Mouse (Mus musculus) kidney, adult 2 months (tissue): ENCODE measurements around the gene Pard6b. TPM values are rescaled to one million over a fixed set of nuclear protein-coding genes. Genes with fewer than 3 reads are reported as not detected.

Source experiments
- DNase-seq: peaks from one replicate; pipeline ENCODE4 v3.0.0; 2021
- H3K27ac ChIP-seq: fragments of 200-500 bp; 2 replicates; pipeline ENCODE4 v1.5.1; 2012; ENCODE audit warnings: low read depth, low read length, control low read depth, inconsistent platforms; ENCODE audit not compliant: insufficient read depth
- H3K27me3 ChIP-seq: fragments of 200-500 bp; replicated peaks from 2 replicates; pipeline ENCODE4 v1.6.1; 2012; ENCODE audit warnings: mild to moderate bottlenecking, moderate library complexity, low read length, inconsistent platforms; ENCODE audit not compliant: control insufficient read depth, insufficient read depth
- H3K36me3 ChIP-seq: fragments of 200-500 bp; 2 replicates; pipeline ENCODE4 v1.6.1; 2012; ENCODE audit warnings: mild to moderate bottlenecking, moderate library complexity, low read length, inconsistent platforms; ENCODE audit not compliant: control insufficient read depth, insufficient read depth
- H3K4me1 ChIP-seq: fragments of 200-500 bp; 2 replicates; pipeline ENCODE4 v1.6.1; 2011; ENCODE audit warnings: low read length; ENCODE audit not compliant: control insufficient read depth, insufficient read depth
- H3K4me3 ChIP-seq: fragments of 200-500 bp; 2 replicates; pipeline ENCODE4 v1.5.1; 2011; ENCODE audit warnings: mild to moderate bottlenecking, low read depth, low read length, control low read depth; ENCODE audit not compliant: insufficient read depth
- CTCF ChIP-seq: fragments of 200-500 bp; conservative IDR thresholded peaks from 2 replicates; pipeline ENCODE4 v1.5.1; 2011; ENCODE audit warnings: low read depth, mild to moderate bottlenecking, control low read depth, low read length, moderate library complexity, mixed read lengths; ENCODE audit not compliant: insufficient read depth, insufficient read length
- POLR2A ChIP-seq: fragments of 200-500 bp; IDR thresholded peaks from one replicate; pipeline ENCODE4 v1.6.1; 2011; ENCODE audit warnings: low read depth, low read length, control low read depth
- WGBS: fragments of 180-500 bp; shearing (Covaris S2); methylation state at CpG from one replicate; pipeline ENCODE4 v1.1.7; 2018; 5-methylcytosine and 5-hydroxymethylcytosine counted together
- polyA plus RNA-seq: library from polyadenylated mRNA; depleted of rRNA; stranded (reverse); fragments of >200 nt; gene quantifications from 2 replicates; pipeline ENCODE4 v1.2.3, GENCODE M21; 2012

Gene Pard6b
- polyA plus RNA-seq, 1 experiment = 44.4 TPM

DNA sequence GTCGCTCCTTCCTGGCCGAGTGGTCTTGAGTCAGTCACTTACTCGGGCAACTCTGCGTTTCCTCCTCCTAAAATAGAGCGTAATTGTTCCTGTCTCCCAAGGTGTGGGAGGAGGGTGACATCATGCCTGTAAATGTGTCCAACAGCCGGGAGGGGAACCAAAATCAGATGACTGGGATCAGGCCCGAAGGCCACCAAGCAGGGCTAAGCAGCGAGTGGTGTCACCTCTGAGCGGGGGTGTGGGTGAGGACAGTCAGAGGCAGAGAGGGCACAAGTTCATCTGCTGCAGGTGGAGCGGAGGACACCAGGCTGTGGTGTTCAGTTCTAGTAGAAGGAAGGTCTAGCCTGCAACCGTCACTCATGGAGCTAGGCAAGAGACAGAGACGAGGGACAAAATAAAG is 17.1 kb upstream of the Pard6b start:
- no peak overlapping the region for H3K4me3 ChIP-seq
- WGBS = 82% methylated on average over 12 of the region's 12 CpGs
- no peak for DNase-seq

DNA sequence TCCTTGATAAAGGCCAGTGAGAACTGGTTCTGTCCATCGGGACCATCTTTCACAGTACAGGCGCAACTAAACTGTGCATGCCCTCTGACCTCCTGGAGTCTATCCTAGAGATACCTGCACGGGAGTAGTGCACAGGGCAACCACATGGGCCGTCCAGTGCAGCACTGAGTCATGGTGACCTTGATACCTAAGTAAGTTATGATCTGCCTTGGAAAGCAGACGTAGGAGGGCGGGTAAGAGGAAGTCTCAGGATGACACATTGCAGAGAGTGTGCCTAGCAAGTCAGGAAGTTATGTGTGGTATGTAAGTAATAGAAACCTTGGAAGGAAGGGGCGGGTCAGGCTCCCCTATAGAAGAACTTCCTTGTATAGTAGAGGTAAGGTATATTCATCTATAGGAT is 15.3 kb upstream of the Pard6b start:
- Histone ChIP-seq H3K4me3 (no peak overlapping the region), H3K4me1 (0 out of 2 replicates have a peak, but pooled peaks cover 2% of the 10 kb centered on the region), H3K27ac (no peak overlapping the region), H3K27me3 (no peaks in the 10 kb centered on the region), H3K36me3 (no peaks in the 10 kb centered on the region)
- no peak for DNase-seq
- 69% methylated on average over 7 of the region's 7 CpGs for WGBS
- TF ChIP-seq POLR2A (no peak), CTCF (no peak)

More for the DNA sequence above, 17.1 kb upstream of the Pard6b start:
- H3K36me3 ChIP-seq = no peaks in the 10 kb centered on the region
- TF ChIP-seq POLR2A (no peak), CTCF (no peak)
- H3K27me3 ChIP-seq = no peaks in the 10 kb centered on the region
- H3K27ac ChIP-seq = no peak overlapping the region
- no peaks in the 10 kb centered on the region for H3K4me1 ChIP-seq

DNA sequence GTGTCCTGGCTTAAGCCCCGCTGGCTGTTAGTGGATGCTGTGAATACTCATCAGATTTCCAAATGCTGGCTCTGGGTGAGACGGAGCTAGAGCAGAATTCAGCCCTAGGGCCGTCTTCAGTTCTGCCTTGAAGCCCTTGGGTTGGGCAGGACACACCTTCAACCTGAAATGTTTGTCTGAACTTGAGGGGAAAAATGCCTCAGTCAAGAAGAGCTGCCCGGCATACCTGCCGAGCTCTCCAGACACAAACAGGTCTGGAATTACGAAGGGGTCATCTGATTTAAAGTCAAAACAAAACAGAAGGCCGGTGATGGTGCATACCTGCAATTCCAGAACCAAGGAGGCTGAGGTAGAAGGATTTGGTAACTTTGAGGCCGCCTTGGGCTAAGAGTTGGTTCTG is 14.0 kb upstream of the Pard6b start:
- 71% methylated on average over 8 of the region's 8 CpGs for WGBS
- H3K27ac ChIP-seq = no peak overlapping the region

DNA sequence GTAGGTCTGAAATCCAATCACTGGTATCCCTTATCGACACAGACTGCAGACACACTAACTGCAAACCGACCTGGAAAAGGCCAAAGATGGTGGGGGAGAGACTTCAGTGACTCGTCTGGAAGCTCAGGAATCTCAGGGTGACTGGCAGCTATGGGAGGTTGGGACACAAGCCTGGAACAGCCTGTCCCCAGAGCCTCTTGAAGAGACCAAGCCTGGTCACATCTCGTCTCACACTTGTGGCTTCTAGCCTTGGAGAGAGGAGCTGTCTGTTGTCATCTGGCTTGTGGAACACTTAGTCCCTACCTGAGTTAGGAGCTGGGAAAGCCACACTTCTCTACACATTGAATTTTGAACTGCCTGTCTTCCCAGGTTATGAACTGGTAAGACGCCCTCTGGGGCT is 10.4 kb upstream of the Pard6b start:
- TF ChIP-seq CTCF (no peak), POLR2A (no peak)
- WGBS = 54% methylated on average over 5 of the region's 5 CpGs
- H3K4me1 ChIP-seq = peaks cover 27% of the 10 kb centered on the region
- no peak for DNase-seq
- H3K36me3 ChIP-seq = no peaks in the 10 kb centered on the region
- H3K4me3 ChIP-seq = no peak overlapping the region
- H3K27ac ChIP-seq = no peak overlapping the region
- H3K27me3 ChIP-seq = no peaks in the 10 kb centered on the region

More for the DNA sequence above, 14.0 kb upstream of the Pard6b start:
- TF ChIP-seq CTCF = no peak
- no peak for TF ChIP-seq POLR2A
- Histone ChIP-seq H3K4me1 (0 out of 2 replicates have a peak, but pooled peaks cover 2% of the 10 kb centered on the region), H3K4me3 (no peak overlapping the region), H3K36me3 (no peaks in the 10 kb centered on the region), H3K27me3 (no peaks in the 10 kb centered on the region)
- DNase-seq = no peak

DNA sequence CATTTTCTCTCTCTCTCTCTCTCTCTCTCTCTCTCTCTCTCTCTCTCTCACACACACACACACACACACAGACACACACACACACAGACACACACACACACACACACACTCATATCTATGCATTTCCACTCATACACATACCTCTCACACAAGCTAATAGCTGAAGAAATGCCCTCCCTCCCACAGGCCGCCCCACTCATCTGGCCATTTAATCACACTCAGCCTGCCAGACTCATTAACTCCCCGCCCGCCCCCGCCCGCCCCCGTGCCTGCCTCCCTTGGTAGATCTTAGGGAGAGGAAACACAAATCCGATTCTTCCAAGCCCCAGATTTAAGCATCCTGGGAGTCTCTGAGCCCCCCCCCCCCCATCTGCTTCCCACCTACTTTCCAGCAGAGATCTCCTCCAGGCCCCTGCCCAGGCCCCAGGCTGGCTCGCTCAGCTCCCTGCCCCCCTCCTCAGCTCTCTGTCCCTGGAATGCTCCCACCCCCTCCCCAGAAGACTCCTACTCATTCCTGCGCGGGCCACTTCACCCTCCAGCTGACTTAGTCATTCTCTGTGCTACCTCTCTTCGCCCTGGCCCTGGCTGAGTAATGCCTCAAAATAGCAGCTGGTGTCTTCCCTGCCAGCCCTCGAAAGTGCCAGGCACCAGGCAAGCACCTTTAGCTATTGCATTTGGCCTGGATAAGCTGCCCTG is 8.2 kb upstream of the Pard6b start:
- H3K36me3 ChIP-seq = no peaks in the 10 kb centered on the region
- H3K27me3 ChIP-seq = no peaks in the 10 kb centered on the region
- TF ChIP-seq CTCF = no peak
- no peak for TF ChIP-seq POLR2A
- no peak overlapping the region for H3K4me3 ChIP-seq
- peaks cover 46% of the 10 kb centered on the region for H3K4me1 ChIP-seq
- 24% methylated on average over 12 of the region's 12 CpGs for WGBS
- no peak for DNase-seq
- H3K27ac ChIP-seq = peak overlapping the region; percentile 68

DNA sequence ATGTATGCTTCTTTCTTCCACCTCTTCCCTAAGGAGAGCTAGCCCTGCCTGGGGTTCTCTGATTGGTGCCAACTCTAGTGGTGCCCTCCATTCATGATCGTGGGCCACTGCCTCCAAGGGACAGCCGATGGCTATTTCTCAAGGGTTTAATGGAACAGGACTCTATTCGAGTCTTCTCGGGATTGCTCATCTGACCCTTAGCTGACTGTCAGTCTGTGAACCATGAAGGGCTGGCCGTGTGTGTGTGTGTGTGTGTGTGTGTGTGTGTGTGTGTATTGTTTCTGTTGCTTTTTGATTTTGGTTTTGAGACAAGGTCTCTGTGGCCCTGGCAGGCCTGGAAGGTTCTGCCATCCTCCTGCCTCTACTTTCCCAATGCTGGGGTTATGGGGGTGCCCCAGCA is 7.1 kb upstream of the Pard6b start:
- Histone ChIP-seq H3K27me3 (no peaks in the 10 kb centered on the region), H3K4me3 (no peak overlapping the region), H3K4me1 (peaks cover 48% of the 10 kb centered on the region), H3K36me3 (no peaks in the 10 kb centered on the region), H3K27ac (peak overlapping the region; percentile 83)
- no peak for TF ChIP-seq CTCF
- no peak for TF ChIP-seq POLR2A
- DNase-seq = peak; percentile 77
- WGBS = 26% methylated on average over 5 of the region's 5 CpGs

DNA sequence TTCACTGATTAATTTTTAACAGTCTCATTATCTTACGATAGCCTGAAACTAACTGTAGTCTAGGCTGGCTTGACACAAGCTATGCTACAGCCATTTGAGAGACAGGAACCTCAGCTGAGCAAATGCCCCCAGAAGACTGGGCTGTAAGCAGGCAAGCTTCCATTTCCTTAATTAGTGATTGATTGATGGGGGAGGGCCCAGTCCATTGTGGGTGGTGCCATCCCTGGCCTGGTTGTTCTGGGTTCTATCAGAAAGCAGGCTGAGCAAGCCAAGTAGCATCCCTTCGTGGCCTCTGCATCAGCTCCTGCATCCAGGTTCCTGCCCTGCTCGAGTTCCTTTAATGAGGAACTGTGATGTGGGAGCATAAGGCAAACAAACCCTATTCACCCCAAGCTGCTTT is 6.3 kb upstream of the Pard6b start:
- Histone ChIP-seq H3K4me3 (no peak overlapping the region), H3K27me3 (no peaks in the 10 kb centered on the region), H3K4me1 (peaks cover 48% of the 10 kb centered on the region), H3K36me3 (no peaks in the 10 kb centered on the region), H3K27ac (peak overlapping the region; percentile 83)
- no peak for TF ChIP-seq POLR2A
- TF ChIP-seq CTCF = no peak
- 30% methylated on average over 3 of the region's 3 CpGs for WGBS
- DNase-seq = peak; percentile 85
